Mouse (Mus musculus): Measurements from ENCODE around the gene Nucb1. TPM values are rescaled to one million over a fixed set of nuclear protein-coding genes. Genes with fewer than 3 reads are reported as not detected.
"Not testable (repeated sequence)": the region's sequence is repeated elsewhere in the genome, so short reads cannot be mapped to it uniquely, and the experiment has no call there.

Gene Nucb1
- polyA plus RNA-seq, 1 experiment from 2014 or later, result 198 TPM

GRCm38 (mm10) chr7:45460377-45460776, 49.8 kb downstream of the Nucb1 start:
- Histone ChIP-seq H3K27ac (peak overlapping the region; percentile 96), H3K36me3 (peaks cover 65% of the 10 kb centered on the region)

GRCm38 (mm10) chr7:45459564-45460140, 50.6 kb downstream of the Nucb1 start, which contains the start of gene Ftl1:
Ftl1 (minus strand) TSS chr7:45459884.
- H3K36me3 ChIP-seq, result peaks cover 65% of the 10 kb centered on the region
- ATAC-seq (ENCODE audit: insufficient number of reproducible peaks, insufficient read depth, low FRiP score, low TSS enrichment, low read depth), result peak; percentile 94
- under 1% methylated on average over 29 of the region's 37 CpGs for WGBS
- H3K9me3 ChIP-seq, H3K27me3 ChIP-seq: not testable (repeated sequence)
- peaks cover 41% of the 10 kb centered on the region for H3K4me1 ChIP-seq
- peak within 1 kb of the TSS; percentile 84 for H3K4me2 ChIP-seq
- peak within 1 kb of the TSS; percentile 96 for H3K27ac ChIP-seq
- H3K9ac ChIP-seq, result peak within 1 kb of the TSS; percentile 93
- H3K4me3 ChIP-seq, result peak within 1 kb of the TSS; percentile 80

More at GRCm38 (mm10) chr7:45460377-45460776, 49.8 kb downstream of the Nucb1 start:
- Histone ChIP-seq H3K27me3 (no peaks in the 10 kb centered on the region), H3K4me2 (peak overlapping the region; percentile 62), H3K4me3 (peak overlapping the region; percentile 80), H3K9me3 (no peaks in the 10 kb centered on the region), H3K4me1 (peaks cover 47% of the 10 kb centered on the region), H3K9ac (peak overlapping the region; percentile 52)
- 76% methylated on average over 7 of the region's 7 CpGs for WGBS
- ATAC-seq (ENCODE audit: insufficient number of reproducible peaks, insufficient read depth, low FRiP score, low TSS enrichment, low read depth), result no peak

GRCm38 (mm10) chr7:45458748-45459563, 51.2 kb downstream of the Nucb1 start:
- H3K36me3 ChIP-seq, result peaks cover 65% of the 10 kb centered on the region
- peak; percentile 58 for ATAC-seq (ENCODE audit: insufficient number of reproducible peaks, insufficient read depth, low FRiP score, low TSS enrichment, low read depth)
- peak overlapping the region; percentile 93 for H3K9ac ChIP-seq
- H3K9me3 ChIP-seq, result no peaks in the 10 kb centered on the region
- WGBS, result under 1% methylated on average over 43 of the region's 43 CpGs
- H3K4me2 ChIP-seq, result peak overlapping the region; percentile 84
- H3K27ac ChIP-seq, result peak overlapping the region; percentile 96
- no peaks in the 10 kb centered on the region for H3K27me3 ChIP-seq
- peaks cover 41% of the 10 kb centered on the region for H3K4me1 ChIP-seq
- H3K4me3 ChIP-seq, result peak overlapping the region; percentile 80

GRCm38 (mm10) chr7:45457204-45458060, 52.8 kb downstream of the Nucb1 start:
- Histone ChIP-seq H3K9ac (peak overlapping the region; percentile 93), H3K4me1 (peaks cover 41% of the 10 kb centered on the region), H3K27ac (peak overlapping the region; percentile 44; the same call in 1 of the 2 replicates), H3K4me2 (peak overlapping the region; percentile 84), H3K36me3 (peaks cover 66% of the 10 kb centered on the region), H3K9me3 (no peaks in the 10 kb centered on the region), H3K27me3 (no peaks in the 10 kb centered on the region), H3K4me3 (peak overlapping the region; percentile 80)
- ATAC-seq (ENCODE audit: insufficient number of reproducible peaks, insufficient read depth, low FRiP score, low TSS enrichment, low read depth), result no peak
- 58% methylated on average over 10 of the region's 10 CpGs for WGBS

- ATAC-seq (ENCODE audit: insufficient number of reproducible peaks, insufficient read depth, low FRiP score, low TSS enrichment, low read depth), result no peak
- Histone ChIP-seq H3K4me2 (peak overlapping the region; percentile 84), H3K4me1 (peaks cover 39% of the 10 kb centered on the region), H3K9me3 (no peaks in the 10 kb centered on the region), H3K27ac (peak overlapping the region; percentile 11; the same call in 1 of the 2 replicates), H3K27me3 (no peaks in the 10 kb centered on the region), H3K36me3 (peaks cover 67% of the 10 kb centered on the region), H3K9ac (peak overlapping the region; percentile 93; the same call in 1 of the 2 replicates), H3K4me3 (peak overlapping the region; percentile 80)
- WGBS, result 56% methylated on average over 9 of the region's 9 CpGs
Measured at GRCm38 (mm10) chr7:45456721-45457203, 53.4 kb downstream of the Nucb1 start.

GRCm38 (mm10) chr7:45455932-45456696, 54.1 kb downstream of the Nucb1 start:
- Histone ChIP-seq H3K4me2 (no peak overlapping the region), H3K27ac (no peak overlapping the region; the same call in 1 of the 2 replicates), H3K4me1 (peaks cover 35% of the 10 kb centered on the region), H3K4me3 (no peak overlapping the region), H3K9me3 (no peaks in the 10 kb centered on the region), H3K9ac (no peak overlapping the region), H3K27me3 (no peaks in the 10 kb centered on the region), H3K36me3 (peaks cover 69% of the 10 kb centered on the region)
- ATAC-seq (ENCODE audit: insufficient number of reproducible peaks, insufficient read depth, low FRiP score, low TSS enrichment, low read depth), result no peak
- 71% methylated on average over 13 of the region's 13 CpGs for WGBS

- peaks cover 72% of the 10 kb centered on the region for H3K36me3 ChIP-seq
- no peak overlapping the region for H3K4me2 ChIP-seq
- H3K9ac ChIP-seq, result no peak overlapping the region
- 90% methylated on average over 15 of the region's 15 CpGs for WGBS
- H3K27ac ChIP-seq, result no peak overlapping the region
- H3K27me3 ChIP-seq, result no peaks in the 10 kb centered on the region
- H3K4me1 ChIP-seq, result peaks cover 23% of the 10 kb centered on the region
- ATAC-seq (ENCODE audit: insufficient number of reproducible peaks, insufficient read depth, low FRiP score, low TSS enrichment, low read depth), result no peak
- no peak overlapping the region for H3K4me3 ChIP-seq
- no peaks in the 10 kb centered on the region for H3K9me3 ChIP-seq
Measured at GRCm38 (mm10) chr7:45454971-45455370, 55.2 kb downstream of the Nucb1 start.

- Histone ChIP-seq H3K9ac (no peak overlapping the region), H3K4me2 (no peak overlapping the region), H3K27ac (no peak overlapping the region), H3K36me3 (peaks cover 76% of the 10 kb centered on the region), H3K27me3 (no peaks in the 10 kb centered on the region), H3K4me1 (peaks cover 7% of the 10 kb centered on the region; the same call in 1 of the 2 replicates), H3K4me3 (no peak overlapping the region), H3K9me3 (no peaks in the 10 kb centered on the region)
- WGBS, result 58% methylated on average over 23 of the region's 23 CpGs
- ATAC-seq (ENCODE audit: insufficient number of reproducible peaks, insufficient read depth, low FRiP score, low TSS enrichment, low read depth), result 0 out of 2 replicates have a peak, but pooled peaks have one; percentile 49
Measured at GRCm38 (mm10) chr7:45451344-45451982, 58.7 kb downstream of the Nucb1 start.

- peaks cover 72% of the 10 kb centered on the region for H3K36me3 ChIP-seq
- WGBS, result 91% methylated on average over 1 of the region's 1 CpGs
Measured at GRCm38 (mm10) chr7:45449974-45450373, 60.2 kb downstream of the Nucb1 start.

GRCm38 (mm10) chr7:45447325-45447990, 62.7 kb downstream of the Nucb1 start:
- peaks cover 3% of the 10 kb centered on the region; the same call in 1 of the 2 replicates for H3K4me1 ChIP-seq
- H3K27me3 ChIP-seq, result no peaks in the 10 kb centered on the region
- H3K9ac ChIP-seq, result 0 out of 2 replicates have a peak overlapping the region, but pooled peaks have one; percentile 32
- WGBS, result 26% methylated on average over 11 of the region's 11 CpGs
- no peak for ATAC-seq (ENCODE audit: insufficient number of reproducible peaks, insufficient read depth, low FRiP score, low TSS enrichment, low read depth)
- peaks cover 73% of the 10 kb centered on the region for H3K36me3 ChIP-seq
- no peak overlapping the region for H3K4me3 ChIP-seq
- no peak overlapping the region for H3K4me2 ChIP-seq
- H3K27ac ChIP-seq, result peak overlapping the region; percentile 51; the same call in 1 of the 2 replicates
- H3K9me3 ChIP-seq, result no peaks in the 10 kb centered on the region

More at GRCm38 (mm10) chr7:45449974-45450373, 60.2 kb downstream of the Nucb1 start:
- ATAC-seq (ENCODE audit: insufficient number of reproducible peaks, insufficient read depth, low FRiP score, low TSS enrichment, low read depth), result no peak
- Histone ChIP-seq H3K4me1 (peaks cover 3% of the 10 kb centered on the region; the same call in 1 of the 2 replicates), H3K4me3 (no peak overlapping the region), H3K9ac (no peak overlapping the region), H3K4me2 (no peak overlapping the region), H3K27ac (no peak overlapping the region), H3K27me3 (no peaks in the 10 kb centered on the region), H3K9me3 (no peaks in the 10 kb centered on the region)
